Mouse (Mus musculus): ENCODE data around the gene Nipal3. TPM values are rescaled to one million over a fixed set of nuclear protein-coding genes. Genes with fewer than 3 reads are reported as not detected.

Gene Nipal3
- total and polyA plus RNA-seq, 3 experiments, result 3.5 to 10.4 TPM; not detected in 1

DNA sequence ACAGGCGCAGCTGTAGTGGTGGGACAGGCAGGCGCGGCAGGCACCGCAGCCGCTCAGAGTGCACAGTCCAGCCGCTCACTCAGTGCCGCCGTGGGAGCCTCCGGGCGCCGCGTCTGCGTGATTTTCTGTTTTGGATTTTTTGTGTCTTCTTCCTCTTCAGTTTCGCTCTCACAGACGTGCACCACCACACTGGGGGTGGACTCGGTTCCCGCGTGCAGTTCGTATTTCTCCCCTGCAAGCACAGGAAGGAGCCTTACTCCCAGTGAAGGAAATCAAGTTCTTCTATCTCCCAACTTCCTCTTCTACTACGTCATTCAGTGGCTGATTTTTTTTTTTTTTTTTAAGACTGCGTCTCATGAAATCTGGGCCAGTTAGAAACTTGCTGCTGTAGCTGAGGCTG, 78.5 kb downstream of the Nipal3 start:
- H3K27me3 ChIP-seq (ENCODE audit: control insufficient read depth in 1 of 2, insufficient read depth in 2 of 2, low read length in 2 of 2), result no peaks in the 10 kb centered on the region
- peaks cover 0 to 15% of the 10 kb centered on the region in 2 experiments; a peak in 2 of 4 replicates for H3K36me3 ChIP-seq (ENCODE audit: control insufficient read depth in 1 of 2, insufficient read depth in 2 of 2, low read length in 2 of 2)
- 0 out of 2 replicates have a peak overlapping the region, but pooled peaks have one; percentile 26 for H3K9ac ChIP-seq (ENCODE audit: control insufficient read depth, low read depth, low read length, poor library complexity, severe bottlenecking)
- peaks cover 9 to 27% of the 10 kb centered on the region in 2 experiments for H3K4me1 ChIP-seq (ENCODE audit: control insufficient read depth in 1 of 2, insufficient read depth in 2 of 2, low read length in 2 of 2)
- peak overlapping the region in 1 of 2 experiments; percentile 4; a peak in 1 of 4 replicates for H3K4me3 ChIP-seq (ENCODE audit: control insufficient read depth in 1 of 2, insufficient read depth in 1 of 2, low read depth in 2 of 2, low read length in 2 of 2)
- DNase-seq (ENCODE audit: low read depth, low spot score), result peak; percentile 62
- H3K27ac ChIP-seq (ENCODE audit: control insufficient read depth, low read depth, low read length), result 0 out of 2 replicates have a peak overlapping the region, but pooled peaks have one; percentile 15
- no peaks in the 10 kb centered on the region for H3K79me2 ChIP-seq (ENCODE audit: control insufficient read depth, insufficient read depth, low read length, poor library complexity)
- TF ChIP-seq GABPA (IDR thresholded peaks at IDR 0.05; ENCODE audit: low read depth, low read length) (no peak), EP300 (IDR thresholded peaks at IDR 0.05; ENCODE audit: low read depth in 1 of 2, low read length in 2 of 2) (no peak), KAT2A (conservative IDR thresholded peaks at IDR 0.05; ENCODE audit: low read depth, low read length) (no peak), ELF1 (IDR thresholded peaks at IDR 0.05; ENCODE audit: low read depth, low read length) (peak; percentile 28; the same call in 1 of the 2 replicates), TAL1 (IDR thresholded peaks at IDR 0.05; ENCODE audit: low read length) (no peak), ETS1 (IDR thresholded peaks at IDR 0.05; ENCODE audit: low read depth, low read length) (peak; percentile 39; the same call in 1 of the 2 replicates), SIN3A (IDR thresholded peaks at IDR 0.05; ENCODE audit: low read length) (0 out of 2 replicates have a peak, but pooled peaks have one; percentile 32), CHD2 (IDR thresholded peaks at IDR 0.05; ENCODE audit: low read length) (no peak), MYC (IDR thresholded peaks at IDR 0.05; ENCODE audit: low read depth, low read length) (no peak), JUND (IDR thresholded peaks at IDR 0.05; ENCODE audit: low read depth, low read length) (no peak), POLR2A (IDR thresholded peaks at IDR 0.05; ENCODE audit: control insufficient read depth in 1 of 2, insufficient read depth in 1 of 2, low read depth in 1 of 2, low read length in 2 of 2, poor library complexity in 1 of 2) (no peak), ZMIZ1 (IDR thresholded peaks at IDR 0.05; ENCODE audit: low read depth, low read length) (no peak), HCFC1 (IDR thresholded peaks at IDR 0.05; ENCODE audit: low read depth, low read length) (peak; percentile 54; the same call in 1 of the 2 replicates), USF2 (IDR thresholded peaks at IDR 0.05; ENCODE audit: borderline replicate concordance in 1 of 2, insufficient read depth in 1 of 2, low read depth in 1 of 2, low read length in 2 of 2) (no peak), NRF1 (IDR thresholded peaks at IDR 0.05; ENCODE audit: insufficient read depth, low read depth, low read length, poor library complexity, severe bottlenecking) (no peak), MAZ (IDR thresholded peaks at IDR 0.05; ENCODE audit: low read depth, low read length) (no peak), USF1 (IDR thresholded peaks at IDR 0.05; ENCODE audit: low read depth, low read length) (no peak), MAX (IDR thresholded peaks at IDR 0.05; ENCODE audit: low read length) (no peak), GATA1 (IDR thresholded peaks at IDR 0.05; ENCODE audit: low read depth, low read length) (peak; percentile 76), ZNF384 (IDR thresholded peaks at IDR 0.05; ENCODE audit: low read depth, low read length) (peak; percentile 99), E2F4 (IDR thresholded peaks at IDR 0.05; ENCODE audit: borderline replicate concordance, low read depth, low read length) (no peak), RCOR1 (IDR thresholded peaks at IDR 0.05; ENCODE audit: low read depth, low read length) (peak; percentile 84)
- no peaks in the 10 kb centered on the region for H3K9me3 ChIP-seq (replicated peaks; ENCODE audit: insufficient read depth, low read length)
